Mouse (Mus musculus) CH12.LX (cell line): ENCODE data around the gene Catsperz. TPM values are rescaled to one million over a fixed set of nuclear protein-coding genes. Genes with fewer than 3 reads are reported as not detected.

ENCODE experiments used
- DNase-seq: peaks from one replicate; pipeline ENCODE4 v3.0.0-alpha.2; 2013; ENCODE audit errors: extremely low read depth
- H3K27ac ChIP-seq: 2 replicates; pipeline ENCODE4 v1.5.1; 2012; ENCODE audit warnings: low read depth, mild to moderate bottlenecking, control low read depth, moderate library complexity; ENCODE audit not compliant: insufficient read depth
- H3K27me3 ChIP-seq: replicated peaks from 2 replicates; pipeline ENCODE3; 2012; ENCODE audit warnings: inconsistent platforms
- H3K36me3 ChIP-seq, 2 experiments: replicated peaks in 1 of 2; 2 replicates each; pipeline versions ENCODE3 to v1.6.1; 2012; ENCODE audit warnings: inconsistent platforms in 1 of 2, low read length in 1 of 2, mild to moderate bottlenecking in 1 of 2, mixed read lengths in 1 of 2, moderate library complexity in 1 of 2; ENCODE audit not compliant: control insufficient read depth in 1 of 2, insufficient read depth in 1 of 2
- H3K4me1 ChIP-seq, 2 experiments: 2 replicates each; pipeline ENCODE4 v1.6.1; 2012; ENCODE audit warnings: inconsistent platforms in 1 of 2, moderate library complexity in 1 of 2; ENCODE audit not compliant: insufficient read depth in 2 of 2, control insufficient read depth in 1 of 2
- H3K4me2 ChIP-seq: 2 replicates; pipeline ENCODE4 v1.6.1; 2012; ENCODE audit warnings: low read depth, mild to moderate bottlenecking, control low read depth; ENCODE audit not compliant: poor library complexity, insufficient read depth, severe bottlenecking
- H3K4me3 ChIP-seq, 3 experiments: fragments of 150-350 bp in 1 of 3; sonication (generic) in 1 of 3; replicated peaks in 1 of 3; 2 replicates each; pipeline versions ENCODE3 to v1.5.1; 2011 to 2012; ENCODE audit warnings: low read depth in 2 of 3, low read length in 2 of 3, mild to moderate bottlenecking in 2 of 3, moderate library complexity in 2 of 3, control low read depth in 1 of 3, improper control_type of control experiment in 1 of 3, inconsistent platforms in 1 of 3, mixed read lengths in 1 of 3; ENCODE audit not compliant: poor library complexity in 1 of 3
- H3K79me2 ChIP-seq: replicated peaks from 2 replicates; pipeline ENCODE4 v1.6.1; 2012; ENCODE audit warnings: mild to moderate bottlenecking, moderate library complexity; ENCODE audit not compliant: control insufficient read depth, poor library complexity, insufficient read depth, severe bottlenecking; ENCODE audit errors: extremely low read depth
- H3K9ac ChIP-seq: 2 replicates; pipeline ENCODE4 v1.6.1; 2012; ENCODE audit warnings: low read depth, mild to moderate bottlenecking, control low read depth, moderate library complexity; ENCODE audit not compliant: insufficient read depth
- H3K9me3 ChIP-seq: replicated peaks from 2 replicates; pipeline ENCODE3; 2012; ENCODE audit warnings: low read length, inconsistent platforms, mixed read lengths
- CHD2 ChIP-seq: IDR thresholded peaks from 2 replicates; pipeline ENCODE4 v1.6.1; 2011; ENCODE audit warnings: low read length, improper control_type of control experiment
- CTCF ChIP-seq, 2 experiments: IDR thresholded peaks in 1 of 2; conservative IDR thresholded peaks in 1 of 2; 2 replicates each; pipeline ENCODE4 v1.5.1; 2011 to 2012; ENCODE audit warnings: low read depth in 2 of 2, low read length in 2 of 2, improper control_type of control experiment in 1 of 2, inconsistent platforms in 1 of 2, mild to moderate bottlenecking in 1 of 2, moderate library complexity in 1 of 2
- EP300 ChIP-seq: IDR thresholded peaks from 2 replicates; pipeline ENCODE4 v1.6.1; 2011; ENCODE audit warnings: low read length, improper control_type of control experiment
- ETS1 ChIP-seq: conservative IDR thresholded peaks from 2 replicates; pipeline ENCODE4 v1.6.1; 2012; ENCODE audit warnings: low read depth, mild to moderate bottlenecking, inconsistent platforms, low read length, improper control_type of control experiment, moderate library complexity
- GABPA ChIP-seq: IDR thresholded peaks from 2 replicates; pipeline ENCODE4 v1.6.1; 2012; ENCODE audit warnings: low read depth, low read length, improper control_type of control experiment, inconsistent platforms; ENCODE audit not compliant: insufficient replicate concordance
- HCFC1 ChIP-seq: IDR thresholded peaks from 2 replicates; pipeline ENCODE4 v1.6.1; 2012; ENCODE audit warnings: low read depth, mild to moderate bottlenecking, inconsistent platforms, low read length, improper control_type of control experiment
- IRF4 ChIP-seq: IDR thresholded peaks from 2 replicates; pipeline ENCODE4 v1.6.1; 2014; ENCODE audit warnings: low read depth, mild to moderate bottlenecking, inconsistent platforms, low read length, improper control_type of control experiment
- JUND ChIP-seq: conservative IDR thresholded peaks from 2 replicates; pipeline ENCODE4 v1.6.1; 2011; ENCODE audit warnings: low read depth, low read length, improper control_type of control experiment
- MAFK ChIP-seq: IDR thresholded peaks from 2 replicates; pipeline ENCODE4 v1.6.1; 2011; ENCODE audit warnings: low read length, improper control_type of control experiment; ENCODE audit not compliant: insufficient replicate concordance
- MAX ChIP-seq: IDR thresholded peaks from 2 replicates; pipeline ENCODE4 v1.6.1; 2011; ENCODE audit warnings: low read length, improper control_type of control experiment
- MEF2A ChIP-seq: IDR thresholded peaks from 2 replicates; pipeline ENCODE4 v1.6.1; 2014; ENCODE audit warnings: low read depth, mild to moderate bottlenecking, inconsistent platforms, low read length, improper control_type of control experiment, borderline replicate concordance
- MYC ChIP-seq: IDR thresholded peaks from 2 replicates; pipeline ENCODE4 v1.6.1; 2011; ENCODE audit warnings: low read depth, mild to moderate bottlenecking, improper control_type of control experiment, low read length
- NELFE ChIP-seq: IDR thresholded peaks from 2 replicates; pipeline ENCODE4 v1.6.1; 2011; ENCODE audit warnings: low read depth, low read length, improper control_type of control experiment
- POLR2A ChIP-seq: IDR thresholded peaks from 2 replicates; pipeline ENCODE4 v1.6.1; 2011; ENCODE audit warnings: low read depth, mild to moderate bottlenecking, improper control_type of control experiment, low read length
- RAD21 ChIP-seq: IDR thresholded peaks from 2 replicates; pipeline ENCODE4 v1.6.1; 2011; ENCODE audit warnings: low read depth, mild to moderate bottlenecking, low read length, improper control_type of control experiment, moderate library complexity
- RCOR1 ChIP-seq: conservative IDR thresholded peaks from 2 replicates; pipeline ENCODE4 v1.6.1; 2012; ENCODE audit warnings: low read depth, mild to moderate bottlenecking, inconsistent platforms, low read length, improper control_type of control experiment
- SIN3A ChIP-seq: IDR thresholded peaks from 2 replicates; pipeline ENCODE4 v1.6.1; 2012; ENCODE audit warnings: low read length, improper control_type of control experiment, inconsistent platforms
- SMC3 ChIP-seq: IDR thresholded peaks from 2 replicates; pipeline ENCODE4 v1.6.1; 2011; ENCODE audit warnings: low read depth, low read length, improper control_type of control experiment
- TCF12 ChIP-seq: IDR thresholded peaks from 2 replicates; pipeline ENCODE4 v1.6.1; 2014; ENCODE audit warnings: low read depth, mild to moderate bottlenecking, inconsistent platforms, low read length, improper control_type of control experiment
- UBTF ChIP-seq: IDR thresholded peaks from 2 replicates; pipeline ENCODE4 v1.6.1; 2012; ENCODE audit warnings: low read depth, mild to moderate bottlenecking, inconsistent platforms, low read length, improper control_type of control experiment, moderate library complexity
- ZKSCAN1 ChIP-seq: IDR thresholded peaks from 2 replicates; pipeline ENCODE4 v1.6.1; 2012; ENCODE audit warnings: low read depth, inconsistent platforms, low read length, improper control_type of control experiment, borderline replicate concordance
- ZMIZ1 ChIP-seq: IDR thresholded peaks from 2 replicates; pipeline ENCODE4 v1.6.1; 2012; ENCODE audit warnings: low read depth, mild to moderate bottlenecking, inconsistent platforms, low read length, improper control_type of control experiment
- dilution Hi-C: fragments of 300-500 bp; cut with MboI; formaldehyde crosslinking; loops from 2 replicates; pipeline ENCODE4 v1.14.3; 2020; ENCODE audit warnings: low sequenced_read_pairs; ENCODE audit not compliant: extremely low pct_unique_long_range_greater_than_20kb, extremely low pct_ligation_motif_present
- in situ Hi-C: fragments of 300-500 bp; cut with MboI; formaldehyde crosslinking; loops from 3 replicates; pipeline ENCODE4 v1.14.3; 2019; ENCODE audit warnings: low sequenced_read_pairs, low pct_ligation_motif_present, low pct_unique_long_range_greater_than_20kb, mixed read lengths
- polyA plus RNA-seq: library from polyadenylated mRNA; unstranded; fragments of >175 nt; gene quantifications from 2 replicates; pipeline ENCODE4 v1.2.1, GENCODE M21; 2012; ENCODE audit warnings: low read depth; ENCODE audit not compliant: insufficient read length
- total RNA-seq, 2 experiments: library from RNA; depleted of rRNA; stranded (reverse); fragments of 300-350 nt in 1 of 2; fragments of >200 nt in 1 of 2; gene quantifications; 2 replicates each; pipeline ENCODE4 v1.2.3; 2012 to 2014

Catsperz gene
- total and polyA plus RNA-seq, 3 experiments: not detected

GRCm38 (mm10) chr19:6926559-6927255 lies 1.5 kb upstream of the Catsperz start:
- Histone ChIP-seq H3K27ac (no peak overlapping the region), H3K79me2 (no peaks in the 10 kb centered on the region), H3K9ac (no peak overlapping the region), H3K4me1 (peaks cover 3 to 15% of the 10 kb centered on the region in 2 experiments), H3K27me3 (peaks cover 3% of the 10 kb centered on the region), H3K4me2 (no peak overlapping the region), H3K4me3 (no peak overlapping the region), H3K9me3 (no peaks in the 10 kb centered on the region), H3K36me3 (no peaks in the 10 kb centered on the region)
- in situ Hi-C loops (no loop called here), dilution Hi-C loops (no loop called here)
- TF ChIP-seq HCFC1 (no peak), TCF12 (no peak), MYC (no peak)
- no peak for DNase-seq

GRCm38 (mm10) chr19:6925611-6926329 lies 590 bp upstream of the Catsperz start:
- dilution Hi-C loops: no loop called here
- Histone ChIP-seq H3K79me2 (0 out of 2 replicates have a peak, but pooled peaks cover 2% of the 10 kb centered on the region), H3K27me3 (peaks cover 3% of the 10 kb centered on the region)

GRCm38 (mm10) chr19:6924461-6925306 lies 496 bp downstream of the Catsperz start:
- TF ChIP-seq POLR2A (no peak), JUND (no peak), CTCF (conservative IDR thresholded peaks at IDR 0.05 in 1 of 2, IDR thresholded peaks at IDR 0.05 in 1 of 2; ENCODE audit: low read depth in 2 of 2, low read length in 2 of 2) (peak in 1 of 2 experiments; percentile 84; a peak in 3 of 4 replicates), ZMIZ1 (no peak), UBTF (no peak), GABPA (no peak), SMC3 (peak; percentile 58), NELFE (no peak), EP300 (no peak), RCOR1 (no peak), MAX (no peak), HCFC1 (no peak), MEF2A (no peak), MAFK (no peak), ZKSCAN1 (no peak), RAD21 (peak; percentile 83), ETS1 (no peak), TCF12 (0 out of 2 replicates have a peak, but pooled peaks have one; percentile 15), CHD2 (no peak), MYC (no peak), SIN3A (no peak)
- Histone ChIP-seq H3K27me3 (peaks cover 3% of the 10 kb centered on the region), H3K27ac (no peak overlapping the region), H3K4me1 (peaks cover 11 to 26% of the 10 kb centered on the region in 2 experiments), H3K79me2 (0 out of 2 replicates have a peak, but pooled peaks cover 3% of the 10 kb centered on the region), H3K4me3 (no peak overlapping the region), H3K36me3 (peaks cover 0 to 6% of the 10 kb centered on the region in 2 experiments), H3K4me2 (peak overlapping the region; percentile 58), H3K9ac (no peak overlapping the region), H3K9me3 (no peaks in the 10 kb centered on the region)
- dilution Hi-C loops: no loop called here
- in situ Hi-C loops: loop anchor here (5.0 kb wide), 1 partner anchor 52 kb away; no protein-coding TSS in a partner anchor
- DNase-seq: peak; percentile 61

More at GRCm38 (mm10) chr19:6925611-6926329, 590 bp upstream of the Catsperz start:
- H3K9ac ChIP-seq: no peak overlapping the region
- H3K4me1 ChIP-seq: peaks cover 3 to 15% of the 10 kb centered on the region in 2 experiments
- no peaks in the 10 kb centered on the region for H3K9me3 ChIP-seq
- H3K4me2 ChIP-seq: no peak overlapping the region
- in situ Hi-C loops: no loop called here
- H3K27ac ChIP-seq: no peak overlapping the region
- H3K36me3 ChIP-seq: no peaks in the 10 kb centered on the region
- TF ChIP-seq IRF4: no peak
- no peak for DNase-seq
- H3K4me3 ChIP-seq: no peak overlapping the region
